Mouse (Mus musculus): ENCODE measurements at regions not wholly inside any gene's neighbourhood (a gene's known extent, or its start where the extent isn't known, plus 50 kb on each side); places are given as distances from the start of the nearest gene placed in this dataset.

- H3K9me3 ChIP-seq (replicated peaks) = no peaks in the 10 kb centered on the region
- no peak overlapping the region for H3K4me2 ChIP-seq
- no peak for ATAC-seq (replicated peaks; ENCODE audit: insufficient number of reproducible peaks, insufficient read depth, low FRiP score, low read depth)
- H3K27ac ChIP-seq = no peak overlapping the region
- no peak overlapping the region for H3K4me3 ChIP-seq
- H3K9ac ChIP-seq = no peak overlapping the region
- H3K4me1 ChIP-seq (replicated peaks) = peaks cover 69% of the 10 kb centered on the region
- WGBS = 78% methylated on average over 4 of the region's 4 CpGs
- H3K36me3 ChIP-seq = no peaks in the 10 kb centered on the region
- no peaks in the 10 kb centered on the region for H3K27me3 ChIP-seq
These were observed 276.7 kb downstream of the Cd83 start for GRCm38 (mm10) chr13:44061286-44061685.

- Histone ChIP-seq H3K4me2 (no peak overlapping the region), H3K36me3 (no peaks in the 10 kb centered on the region), H3K4me3 (no peak overlapping the region), H3K27me3 (no peaks in the 10 kb centered on the region), H3K9me3 (replicated peaks) (no peaks in the 10 kb centered on the region), H3K4me1 (replicated peaks) (peaks cover 69% of the 10 kb centered on the region), H3K9ac (no peak overlapping the region), H3K27ac (peak overlapping the region; percentile 52)
- no peak for ATAC-seq (replicated peaks; ENCODE audit: insufficient number of reproducible peaks, insufficient read depth, low FRiP score, low read depth)
- WGBS = 36% methylated on average over 7 of the region's 7 CpGs
These were observed 277.2 kb downstream of the Cd83 start for GRCm38 (mm10) chr13:44061721-44062300.

DNA sequence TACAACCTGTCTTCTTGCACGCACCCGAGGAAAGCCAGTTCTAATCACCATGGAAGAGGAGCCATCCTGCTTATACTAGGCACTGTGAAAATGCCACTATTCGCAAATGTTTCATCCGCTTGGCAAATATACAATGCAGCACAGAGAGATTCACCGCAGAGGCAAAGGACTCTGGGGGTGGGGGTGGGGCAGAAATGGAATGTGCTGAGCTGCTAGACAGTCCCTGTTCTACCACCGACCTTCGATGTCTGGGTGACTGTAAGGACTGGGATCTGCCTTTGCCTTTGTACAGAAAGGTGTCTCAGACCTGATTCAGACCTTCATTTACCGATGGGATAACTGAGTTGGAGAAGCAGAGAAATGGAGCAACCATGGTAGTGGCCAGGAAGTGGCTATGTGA, 278.7 kb downstream of the Cd83 start:
- Histone ChIP-seq H3K4me1 (replicated peaks) (peaks cover 65% of the 10 kb centered on the region), H3K27ac (no peak overlapping the region), H3K27me3 (no peaks in the 10 kb centered on the region), H3K4me2 (no peak overlapping the region), H3K9ac (no peak overlapping the region), H3K36me3 (no peaks in the 10 kb centered on the region), H3K9me3 (replicated peaks) (no peaks in the 10 kb centered on the region), H3K4me3 (no peak overlapping the region)
- no peak for ATAC-seq (replicated peaks; ENCODE audit: insufficient number of reproducible peaks, insufficient read depth, low FRiP score, low read depth)
- WGBS = 60% methylated on average over 8 of the region's 8 CpGs

DNA sequence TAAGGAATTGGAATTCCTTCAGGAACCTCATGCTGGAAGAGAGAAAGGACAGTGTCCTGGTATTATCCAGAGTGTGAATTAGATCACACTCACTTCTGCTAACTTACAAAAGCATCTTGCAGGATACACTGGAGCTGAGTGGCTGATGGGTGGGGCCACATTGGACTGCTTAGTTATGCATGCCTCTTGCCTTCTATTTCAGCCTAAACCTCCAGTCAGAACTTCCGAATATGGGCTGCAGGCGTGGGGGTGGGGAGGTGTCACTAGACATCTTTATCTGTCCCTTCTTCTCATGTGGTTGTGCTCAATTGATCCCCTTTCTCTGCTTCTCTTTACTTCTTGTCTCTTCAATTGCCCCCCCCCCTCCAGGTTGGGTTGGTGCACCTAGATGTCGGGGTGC, 279.5 kb downstream of the Cd83 start:
- no peak overlapping the region for H3K4me2 ChIP-seq
- H3K4me1 ChIP-seq (replicated peaks) = peaks cover 62% of the 10 kb centered on the region
- no peak overlapping the region for H3K9ac ChIP-seq
- ATAC-seq (replicated peaks; ENCODE audit: insufficient number of reproducible peaks, insufficient read depth, low FRiP score, low read depth) = no peak
- no peak overlapping the region for H3K4me3 ChIP-seq
- H3K36me3 ChIP-seq = no peaks in the 10 kb centered on the region
- H3K9me3 ChIP-seq (replicated peaks) = no peaks in the 10 kb centered on the region
- no peak overlapping the region; the same call in 1 of the 2 replicates for H3K27ac ChIP-seq
- WGBS = 55% methylated on average over 3 of the region's 3 CpGs
- H3K27me3 ChIP-seq = no peaks in the 10 kb centered on the region

DNA sequence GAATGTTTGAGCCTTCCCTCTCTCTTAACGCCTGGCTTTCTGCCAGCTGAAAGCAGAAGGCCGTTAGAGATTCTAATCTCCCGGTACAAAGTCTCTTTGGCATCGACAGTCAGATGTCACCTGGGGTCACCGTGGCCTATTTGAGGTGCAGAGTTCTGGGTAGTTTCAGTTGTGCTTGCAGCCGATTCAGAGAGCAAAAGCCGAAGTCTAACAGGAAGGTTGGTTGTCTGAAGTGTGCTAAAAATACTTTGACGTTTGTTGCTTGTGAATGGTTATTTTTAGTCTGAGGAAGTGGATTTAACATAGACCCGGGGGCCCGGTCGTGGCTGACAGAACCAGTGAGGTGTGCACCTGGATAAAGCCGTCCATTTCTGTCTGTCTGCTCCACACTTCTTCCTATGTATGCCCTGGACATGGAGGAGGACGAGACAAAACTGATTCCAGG, 281.2 kb downstream of the Cd83 start:
- 5% methylated on average over 13 of the region's 13 CpGs for WGBS
- H3K27me3 ChIP-seq = no peaks in the 10 kb centered on the region
- H3K4me3 ChIP-seq = no peak overlapping the region
- peak overlapping the region; percentile 45 for H3K4me2 ChIP-seq
- no peaks in the 10 kb centered on the region for H3K36me3 ChIP-seq
- peak; percentile 56 for ATAC-seq (replicated peaks; ENCODE audit: insufficient number of reproducible peaks, insufficient read depth, low FRiP score, low read depth)
- H3K9me3 ChIP-seq (replicated peaks) = no peaks in the 10 kb centered on the region
- peaks cover 52% of the 10 kb centered on the region for H3K4me1 ChIP-seq (replicated peaks)
- peak overlapping the region; percentile 92 for H3K27ac ChIP-seq
- H3K9ac ChIP-seq = 0 out of 2 replicates have a peak overlapping the region, but pooled peaks have one; percentile 35

- H3K27ac ChIP-seq = peak overlapping the region; percentile 92
- H3K9me3 ChIP-seq (replicated peaks) = no peaks in the 10 kb centered on the region
- H3K36me3 ChIP-seq = no peaks in the 10 kb centered on the region
- peak; percentile 44; the same call in 1 of the 2 replicates for ATAC-seq (replicated peaks; ENCODE audit: insufficient number of reproducible peaks, insufficient read depth, low FRiP score, low read depth)
- 69% methylated on average over 2 of the region's 2 CpGs for WGBS
- H3K4me3 ChIP-seq = no peak overlapping the region
- H3K4me2 ChIP-seq = no peak overlapping the region
- no peak overlapping the region for H3K9ac ChIP-seq
- no peaks in the 10 kb centered on the region for H3K27me3 ChIP-seq
- peaks cover 45% of the 10 kb centered on the region for H3K4me1 ChIP-seq (replicated peaks)
These were observed 282.7 kb downstream of the Cd83 start for GRCm38 (mm10) chr13:44067244-44067643.

DNA sequence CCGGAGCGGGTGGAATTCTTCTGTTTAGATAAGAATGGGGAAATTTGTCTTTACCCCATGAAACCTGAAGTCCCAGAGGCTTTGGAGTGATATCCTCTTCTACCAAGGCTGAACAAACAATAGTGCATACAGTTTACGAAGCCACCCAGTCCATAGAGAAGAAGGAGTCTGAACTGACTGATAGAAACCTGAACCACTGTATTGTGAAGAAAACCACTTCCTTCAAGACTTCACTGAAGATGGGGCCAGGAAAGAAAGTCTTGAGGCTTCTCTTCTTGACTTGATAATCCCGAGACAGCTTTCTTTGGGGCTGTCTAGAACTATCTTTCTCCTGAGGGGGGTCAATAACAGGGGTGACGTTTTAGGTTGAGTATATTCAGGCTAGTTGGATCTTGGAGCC, 284.4 kb downstream of the Cd83 start:
- no peak for ATAC-seq (replicated peaks; ENCODE audit: insufficient number of reproducible peaks, insufficient read depth, low FRiP score, low read depth)
- WGBS = 81% methylated on average over 5 of the region's 5 CpGs
- Histone ChIP-seq H3K4me2 (no peak overlapping the region), H3K4me3 (no peak overlapping the region), H3K9me3 (replicated peaks) (no peaks in the 10 kb centered on the region), H3K36me3 (no peaks in the 10 kb centered on the region), H3K27me3 (no peaks in the 10 kb centered on the region), H3K9ac (no peak overlapping the region), H3K27ac (no peak overlapping the region), H3K4me1 (replicated peaks) (peaks cover 30% of the 10 kb centered on the region)

DNA sequence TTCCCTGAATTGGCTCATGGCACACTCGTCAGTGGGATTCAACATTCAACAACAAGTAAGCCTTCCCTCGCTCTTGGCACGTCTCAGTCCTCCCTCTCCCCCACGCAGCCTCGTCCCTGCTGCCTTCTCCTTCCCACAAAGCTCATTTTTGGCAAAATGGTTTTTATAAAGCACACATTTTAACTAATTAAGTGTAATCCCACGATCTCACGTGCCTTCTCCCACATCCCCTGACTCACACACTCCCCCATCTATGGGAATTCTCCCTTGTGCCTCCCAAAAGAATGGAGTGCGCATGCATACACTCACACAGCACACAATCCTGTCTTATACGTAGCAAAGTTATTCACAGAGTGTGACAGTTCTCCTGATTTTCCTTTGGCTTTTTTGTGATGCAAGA, 288.5 kb downstream of the Cd83 start:
- no peak for ATAC-seq (replicated peaks; ENCODE audit: insufficient number of reproducible peaks, insufficient read depth, low FRiP score, low read depth)
- Histone ChIP-seq H3K4me3 (no peak overlapping the region), H3K9me3 (replicated peaks) (no peaks in the 10 kb centered on the region), H3K4me2 (no peak overlapping the region), H3K27ac (no peak overlapping the region), H3K9ac (no peak overlapping the region), H3K4me1 (replicated peaks) (0 out of 2 replicates have a peak, but pooled peaks cover 2% of the 10 kb centered on the region), H3K27me3 (no peaks in the 10 kb centered on the region), H3K36me3 (no peaks in the 10 kb centered on the region)
- WGBS = 74% methylated on average over 9 of the region's 9 CpGs

DNA sequence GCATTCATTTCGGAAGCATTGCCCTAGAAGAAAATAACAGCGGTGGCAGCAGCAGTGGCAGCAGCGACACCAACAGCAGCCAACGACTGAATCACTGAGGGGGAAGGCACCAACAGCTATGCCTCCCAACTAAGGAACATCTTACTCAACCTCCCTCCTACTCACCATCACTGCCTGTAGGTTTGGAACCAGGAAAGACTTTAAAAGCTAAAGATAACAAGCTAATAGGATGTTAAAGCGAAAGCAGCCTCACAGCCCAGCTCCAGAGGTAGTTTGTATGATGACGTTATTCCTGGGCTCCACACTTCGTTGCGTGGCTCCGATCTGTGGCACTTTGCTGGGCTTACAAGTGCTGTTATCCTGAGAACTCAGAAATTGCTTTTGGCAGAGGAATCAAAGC, 289.6 kb downstream of the Cd83 start:
- WGBS = 68% methylated on average over 9 of the region's 9 CpGs
- Histone ChIP-seq H3K27ac (no peak overlapping the region), H3K9me3 (replicated peaks) (no peaks in the 10 kb centered on the region), H3K36me3 (no peaks in the 10 kb centered on the region), H3K9ac (no peak overlapping the region), H3K4me3 (no peak overlapping the region), H3K4me2 (no peak overlapping the region), H3K27me3 (no peaks in the 10 kb centered on the region), H3K4me1 (replicated peaks) (0 out of 2 replicates have a peak, but pooled peaks cover 2% of the 10 kb centered on the region)
- no peak for ATAC-seq (replicated peaks; ENCODE audit: insufficient number of reproducible peaks, insufficient read depth, low FRiP score, low read depth)

DNA sequence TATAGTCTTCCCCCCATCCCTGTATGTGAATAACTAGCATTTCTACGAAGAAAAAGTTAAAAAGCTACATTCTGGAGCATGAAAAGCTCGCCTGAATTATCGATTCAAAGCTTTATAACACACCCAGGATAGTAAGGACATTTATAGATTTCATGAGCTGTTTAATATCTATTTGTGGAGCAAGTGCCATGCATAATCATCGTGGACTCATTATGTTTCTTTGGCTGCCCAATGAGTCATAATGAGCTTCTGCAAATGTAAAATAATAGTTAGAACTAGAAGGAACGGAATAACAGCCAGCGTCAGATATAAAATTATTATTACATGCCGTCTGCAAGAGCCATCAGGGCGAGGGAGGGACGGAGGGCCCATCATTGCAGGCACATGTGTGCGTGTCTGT, 292.4 kb downstream of the Cd83 start:
- ATAC-seq (replicated peaks; ENCODE audit: insufficient number of reproducible peaks, insufficient read depth, low FRiP score, low read depth) = no peak
- Histone ChIP-seq H3K27me3 (no peaks in the 10 kb centered on the region), H3K4me3 (no peak overlapping the region), H3K4me1 (replicated peaks) (0 out of 2 replicates have a peak, but pooled peaks cover 2% of the 10 kb centered on the region), H3K36me3 (no peaks in the 10 kb centered on the region), H3K9me3 (replicated peaks) (no peaks in the 10 kb centered on the region; the same call in 1 of the 2 replicates), H3K4me2 (no peak overlapping the region), H3K27ac (no peak overlapping the region), H3K9ac (no peak overlapping the region)
- WGBS = 87% methylated on average over 10 of the region's 10 CpGs

GRCm38 (mm10) chr13:44085621-44086510, 301.3 kb downstream of the Cd83 start:
- Histone ChIP-seq H3K9ac (no peak overlapping the region), H3K4me3 (no peak overlapping the region), H3K27me3 (no peaks in the 10 kb centered on the region), H3K27ac (peak overlapping the region; percentile 53), H3K36me3 (no peaks in the 10 kb centered on the region), H3K4me2 (no peak overlapping the region), H3K9me3 (replicated peaks) (no peaks in the 10 kb centered on the region; the same call in 1 of the 2 replicates), H3K4me1 (replicated peaks) (peaks cover 16% of the 10 kb centered on the region)
- peak; percentile 50; the same call in 1 of the 2 replicates for ATAC-seq (replicated peaks; ENCODE audit: insufficient number of reproducible peaks, insufficient read depth, low FRiP score, low read depth)
- WGBS = 43% methylated on average over 10 of the region's 10 CpGs

Measured in heart, embryonic 15.5 days (tissue).